Comparison of ENCODE assay signal across 17 mouse cellular contexts in the genomic region with DNA sequence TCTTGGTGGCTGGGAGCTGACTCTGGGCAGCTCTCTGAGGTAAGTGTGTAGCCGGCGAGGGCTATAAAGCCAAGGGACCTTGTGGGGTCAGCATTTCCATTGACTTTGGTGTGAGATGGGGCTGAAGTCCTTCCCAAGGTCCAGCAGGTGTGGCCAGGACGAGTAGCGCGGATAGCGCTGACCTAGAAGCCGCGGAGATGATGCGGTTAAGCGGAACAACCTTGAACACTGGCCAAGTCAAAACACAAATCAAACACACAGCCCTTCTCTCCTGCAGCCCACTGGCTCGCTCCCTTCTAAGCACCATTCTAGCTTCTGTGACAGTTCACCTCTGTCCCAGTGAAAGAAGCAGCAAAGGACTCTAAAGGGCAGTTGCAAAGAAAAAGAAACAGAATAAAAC.
DNase-seq lines count a peak whose midpoint lies in the region; ATAC-seq lines count a peak whose summit lies in the region.
"Had no signal": no experiment of that assay in that cellular context is flagged by ENCODE, and none has a peak within 500 bp of the region (broad histone marks: within the 10 kb centered on the region; RNA-seq: fewer than 3 reads in every experiment).

No protein-coding gene starts in this region.

- H3K4me2 ChIP-seq in heart, embryonic 16.5 days (ENCODE audit: low read depth, low read length) = no peak overlapping the region
- peak overlapping the region; percentile 46; the same call in 1 of the 2 replicates for H3K4me2 ChIP-seq in liver, embryonic 12.5 days
- H3K4me2 ChIP-seq in liver, embryonic 15.5 days = 0 out of 2 replicates have a peak overlapping the region, but pooled peaks have one; percentile 4
- H3K4me2 ChIP-seq: heart, embryonic 12.5 days; hindbrain, embryonic 14.5 days; limb, embryonic 13.5 days; lung, embryonic 15.5 days had no signal

- no peak for DNase-seq in heart, postnatal 36 days
- DNase-seq in liver = no peak
- peak; percentile 75 for DNase-seq in adrenal gland, adult 8-10 months
- no peak for DNase-seq in embryo, embryonic 9.5 days (ENCODE audit: extremely low spot score)
- DNase-seq: cerebellum, postnatal 25 days; gastrocnemius, postnatal 36 days; thymus, postnatal 4 days had no signal

- H3K9ac ChIP-seq in heart, embryonic 16.5 days (ENCODE audit: low read length) = no peak overlapping the region
- H3K9ac ChIP-seq in liver, embryonic 12.5 days = no peak overlapping the region
- H3K9ac ChIP-seq in liver, embryonic 15.5 days = no peak overlapping the region
- H3K9ac ChIP-seq: heart, embryonic 12.5 days; hindbrain, embryonic 14.5 days; limb, embryonic 13.5 days; lung, embryonic 15.5 days had no signal

- no peak overlapping the region for H3K4me3 ChIP-seq in heart, embryonic 16.5 days (ENCODE audit: low read length)
- no peak overlapping the region for H3K4me3 ChIP-seq in liver, embryonic 12.5 days
- H3K4me3 ChIP-seq in liver, embryonic 15.5 days (replicated peaks) = no peak overlapping the region
- H3K4me3 ChIP-seq: heart, embryonic 12.5 days; limb, embryonic 13.5 days; lung, embryonic 15.5 days; neural tube, embryonic 12.5 days had no signal

- no peaks in the 10 kb centered on the region for H3K9me3 ChIP-seq in heart, embryonic 16.5 days (replicated peaks; ENCODE audit: control insufficient read depth, low read length)
- no peaks in the 10 kb centered on the region for H3K9me3 ChIP-seq in liver, embryonic 12.5 days (replicated peaks)
- H3K9me3 ChIP-seq in liver, embryonic 15.5 days (replicated peaks) = no peaks in the 10 kb centered on the region
- H3K9me3 ChIP-seq: heart, embryonic 12.5 days; limb, embryonic 13.5 days; lung, embryonic 15.5 days; neural tube, embryonic 12.5 days had no signal

- H3K27me3 ChIP-seq in heart, embryonic 16.5 days (ENCODE audit: control insufficient read depth, insufficient read depth, low read length) = no peaks in the 10 kb centered on the region
- no peaks in the 10 kb centered on the region for H3K27me3 ChIP-seq in liver, embryonic 12.5 days (replicated peaks)
- no peaks in the 10 kb centered on the region for H3K27me3 ChIP-seq in liver, embryonic 15.5 days
- H3K27me3 ChIP-seq: heart, embryonic 12.5 days; limb, embryonic 13.5 days; lung, embryonic 15.5 days; neural tube, embryonic 12.5 days had no signal

- H3K4me1 ChIP-seq in heart, embryonic 16.5 days (ENCODE audit: control insufficient read depth, insufficient read depth, low read length) = peaks cover 29% of the 10 kb centered on the region
- H3K4me1 ChIP-seq in liver, embryonic 12.5 days = peaks cover 61% of the 10 kb centered on the region
- peaks cover 39% of the 10 kb centered on the region for H3K4me1 ChIP-seq in liver, embryonic 15.5 days (replicated peaks)

- ATAC-seq in heart, embryonic 16.5 days (replicated peaks; ENCODE audit: extremely low read depth, insufficient read depth, low FRiP score) = no peak
- ATAC-seq in liver, embryonic 12.5 days = no peak
- no peak for ATAC-seq in liver, embryonic 15.5 days (ENCODE audit: insufficient read depth)
- ATAC-seq: intestine, postnatal 0 days; midbrain, embryonic 16.5 days had no signal

- H3K36me3 ChIP-seq in heart, embryonic 16.5 days (ENCODE audit: control insufficient read depth, insufficient read depth) = no peaks in the 10 kb centered on the region
- no peaks in the 10 kb centered on the region for H3K36me3 ChIP-seq in liver, embryonic 12.5 days
- H3K36me3 ChIP-seq in liver, embryonic 15.5 days (replicated peaks) = no peaks in the 10 kb centered on the region
- H3K36me3 ChIP-seq: heart, embryonic 12.5 days; limb, embryonic 13.5 days; lung, embryonic 15.5 days; neural tube, embryonic 12.5 days had no signal

- WGBS in heart, embryonic 16.5 days = 84% methylated on average over 11 of the region's 11 CpGs
- 89% methylated on average over 11 of the region's 11 CpGs for WGBS in liver, embryonic 12.5 days (ENCODE audit: insufficient replicate concordance)
- 81% methylated on average over 11 of the region's 11 CpGs for WGBS in liver, embryonic 15.5 days (ENCODE audit: insufficient replicate concordance)

- H3K27ac ChIP-seq in heart, embryonic 16.5 days (ENCODE audit: low read length) = peak overlapping the region; percentile 21; the same call in 1 of the 2 replicates
- peak overlapping the region; percentile 65 for H3K27ac ChIP-seq in liver, embryonic 12.5 days
- no peak overlapping the region for H3K27ac ChIP-seq in liver, embryonic 15.5 days (replicated peaks)
- H3K27ac ChIP-seq: limb, embryonic 13.5 days had no signal

- intact Hi-C loops in heart, postnatal 36 days (cut with DNase I) = no loop called here
